Mouse (Mus musculus): ENCODE measurements around the gene 4930449I24Rik. TPM values are rescaled to one million over a fixed set of nuclear protein-coding genes. Genes with fewer than 3 reads are reported as not detected.
"Not testable (repeated sequence)": the region's sequence is repeated elsewhere in the genome, so short reads cannot be mapped to it uniquely, and the experiment has no call there.

Gene 4930449I24Rik
- not detected in 2 replicates for polyA plus RNA-seq (2015; fragmentation: Nextera tagmentation; extraction: Ambion mirVana)

- H3K9me3 ChIP-seq (ENCODE audit: control insufficient read depth, low read length); H3K27me3 ChIP-seq (replicated peaks; ENCODE audit: control insufficient read depth, insufficient read depth, low read length); H3K36me3 ChIP-seq (ENCODE audit: control insufficient read depth, insufficient read depth, low read length); H3K9ac ChIP-seq (ENCODE audit: low read depth, low read length); H3K4me3 ChIP-seq (ENCODE audit: low read length); ATAC-seq; H3K27ac ChIP-seq (ENCODE audit: low read depth, low read length); H3K4me2 ChIP-seq (ENCODE audit: low read length); H3K4me1 ChIP-seq (ENCODE audit: control insufficient read depth, insufficient read depth, low read depth, low read length): not testable (repeated sequence)
- WGBS = no CpG with 5 or more reads among the region's 5 CpGs
Measured at GRCm38 (mm10) chr5:146502099-146502498, at the start of gene 4930449I24Rik. 4930449I24Rik (plus strand) TSS chr5:146502399.

GRCm38 (mm10) chr5:146453556-146453955, 48.6 kb upstream of the 4930449I24Rik start:
- Histone ChIP-seq H3K4me2 (ENCODE audit: low read length) (no peak overlapping the region), H3K27me3 (replicated peaks; ENCODE audit: control insufficient read depth, insufficient read depth, low read length) (no peaks in the 10 kb centered on the region), H3K4me3 (ENCODE audit: low read length) (no peak overlapping the region), H3K9me3 (ENCODE audit: control insufficient read depth, low read length) (no peaks in the 10 kb centered on the region), H3K27ac (ENCODE audit: low read depth, low read length) (no peak overlapping the region), H3K4me1 (ENCODE audit: control insufficient read depth, insufficient read depth, low read depth, low read length) (no peaks in the 10 kb centered on the region), H3K9ac (ENCODE audit: low read depth, low read length) (no peak overlapping the region), H3K36me3 (ENCODE audit: control insufficient read depth, insufficient read depth, low read length) (peaks cover 12% of the 10 kb centered on the region; the same call in 1 of the 2 replicates)
- 83% methylated on average over 6 of the region's 6 CpGs for WGBS
- ATAC-seq = no peak

- ATAC-seq = no peak
- H3K9me3 ChIP-seq (ENCODE audit: control insufficient read depth, low read length) = no peaks in the 10 kb centered on the region
- no peak overlapping the region for H3K9ac ChIP-seq (ENCODE audit: low read depth, low read length)
- H3K27ac ChIP-seq (ENCODE audit: low read depth, low read length) = no peak overlapping the region
- 87% methylated on average over 8 of the region's 8 CpGs for WGBS
- H3K4me2 ChIP-seq (ENCODE audit: low read length) = no peak overlapping the region
- H3K27me3 ChIP-seq (replicated peaks; ENCODE audit: control insufficient read depth, insufficient read depth, low read length) = no peaks in the 10 kb centered on the region
- no peaks in the 10 kb centered on the region for H3K4me1 ChIP-seq (ENCODE audit: control insufficient read depth, insufficient read depth, low read depth, low read length)
- H3K4me3 ChIP-seq (ENCODE audit: low read length) = no peak overlapping the region
- peaks cover 12% of the 10 kb centered on the region for H3K36me3 ChIP-seq (ENCODE audit: control insufficient read depth, insufficient read depth, low read length)
Measured at GRCm38 (mm10) chr5:146461612-146462011, 40.6 kb upstream of the 4930449I24Rik start.

DNA sequence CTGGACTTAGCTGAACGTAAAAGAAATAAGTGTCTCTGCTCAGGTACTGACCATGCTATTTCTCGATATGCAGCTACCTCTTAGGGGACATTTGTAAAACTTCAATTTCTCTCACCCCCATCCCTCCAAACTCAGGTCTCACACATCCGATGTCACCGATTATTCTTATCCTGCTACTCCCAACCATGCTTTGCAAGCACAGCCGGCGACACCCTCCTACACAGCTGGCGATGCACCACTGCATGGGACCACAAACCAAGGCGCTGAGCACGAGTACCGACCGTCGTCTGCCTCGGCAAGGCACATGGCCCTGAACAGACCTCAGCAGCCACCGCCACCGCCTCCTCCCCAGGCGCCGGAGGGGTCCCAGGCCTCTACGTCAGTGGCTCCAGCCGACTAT, 35.5 kb upstream of the 4930449I24Rik start:
- Histone ChIP-seq H3K4me1 (ENCODE audit: control insufficient read depth, insufficient read depth, low read depth, low read length) (no peaks in the 10 kb centered on the region), H3K9me3 (ENCODE audit: control insufficient read depth, low read length) (no peaks in the 10 kb centered on the region), H3K4me3 (ENCODE audit: low read length) (no peak overlapping the region), H3K9ac (ENCODE audit: low read depth, low read length) (no peak overlapping the region), H3K27ac (ENCODE audit: low read depth, low read length) (no peak overlapping the region), H3K27me3 (replicated peaks; ENCODE audit: control insufficient read depth, insufficient read depth, low read length) (no peaks in the 10 kb centered on the region), H3K4me2 (ENCODE audit: low read length) (no peak overlapping the region), H3K36me3 (ENCODE audit: control insufficient read depth, insufficient read depth, low read length) (peaks cover 17% of the 10 kb centered on the region; the same call in 1 of the 2 replicates)
- no peak for ATAC-seq
- 95% methylated on average over 19 of the region's 19 CpGs for WGBS

DNA sequence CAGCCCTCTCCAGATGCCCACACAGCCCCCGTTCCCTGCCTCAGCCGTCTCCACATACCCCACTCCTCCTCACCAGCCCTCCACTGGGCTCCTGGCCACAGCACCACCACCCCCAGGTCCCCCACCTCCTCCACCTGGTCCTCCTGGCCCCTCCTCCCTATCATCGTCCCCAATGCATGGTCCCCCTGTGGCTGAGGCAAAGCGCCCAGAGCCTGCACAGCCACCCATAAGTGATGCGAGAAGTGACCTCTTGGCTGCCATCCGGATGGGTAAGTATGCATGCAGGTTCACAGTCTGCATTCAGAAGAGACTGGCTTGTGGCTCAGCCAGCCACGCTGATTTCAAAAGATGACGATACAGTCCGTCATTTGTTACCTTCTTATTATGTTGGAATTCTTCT, 33.9 kb upstream of the 4930449I24Rik start:
- Histone ChIP-seq H3K4me3 (ENCODE audit: low read length) (no peak overlapping the region), H3K9me3 (ENCODE audit: control insufficient read depth, low read length) (no peaks in the 10 kb centered on the region), H3K36me3 (ENCODE audit: control insufficient read depth, insufficient read depth, low read length) (peaks cover 16% of the 10 kb centered on the region; the same call in 1 of the 2 replicates), H3K4me2 (ENCODE audit: low read length) (no peak overlapping the region), H3K4me1 (ENCODE audit: control insufficient read depth, insufficient read depth, low read depth, low read length) (no peaks in the 10 kb centered on the region), H3K9ac (ENCODE audit: low read depth, low read length) (no peak overlapping the region), H3K27me3 (replicated peaks; ENCODE audit: control insufficient read depth, insufficient read depth, low read length) (no peaks in the 10 kb centered on the region), H3K27ac (ENCODE audit: low read depth, low read length) (no peak overlapping the region)
- 82% methylated on average over 9 of the region's 9 CpGs for WGBS
- peak; percentile 30; the same call in 1 of the 2 replicates for ATAC-seq

- Histone ChIP-seq H3K9ac (ENCODE audit: low read depth, low read length) (no peak overlapping the region), H3K4me3 (ENCODE audit: low read length) (no peak overlapping the region), H3K36me3 (ENCODE audit: control insufficient read depth, insufficient read depth, low read length) (peaks cover 19% of the 10 kb centered on the region; the same call in 1 of the 2 replicates), H3K27me3 (replicated peaks; ENCODE audit: control insufficient read depth, insufficient read depth, low read length) (no peaks in the 10 kb centered on the region), H3K4me2 (ENCODE audit: low read length) (no peak overlapping the region), H3K4me1 (ENCODE audit: control insufficient read depth, insufficient read depth, low read depth, low read length) (no peaks in the 10 kb centered on the region), H3K27ac (ENCODE audit: low read depth, low read length) (no peak overlapping the region), H3K9me3 (ENCODE audit: control insufficient read depth, low read length) (no peaks in the 10 kb centered on the region)
- ATAC-seq = no peak
- 87% methylated on average over 9 of the region's 9 CpGs for WGBS
Measured at GRCm38 (mm10) chr5:146470821-146471220, 31.4 kb upstream of the 4930449I24Rik start.

- WGBS = 92% methylated on average over 5 of the region's 5 CpGs
- no peak for ATAC-seq
- H3K9ac ChIP-seq (ENCODE audit: low read depth, low read length) = no peak overlapping the region
- no peaks in the 10 kb centered on the region for H3K27me3 ChIP-seq (replicated peaks; ENCODE audit: control insufficient read depth, insufficient read depth, low read length)
- no peaks in the 10 kb centered on the region for H3K4me1 ChIP-seq (ENCODE audit: control insufficient read depth, insufficient read depth, low read depth, low read length)
- no peaks in the 10 kb centered on the region for H3K9me3 ChIP-seq (ENCODE audit: control insufficient read depth, low read length)
- no peak overlapping the region for H3K4me2 ChIP-seq (ENCODE audit: low read length)
- no peak overlapping the region for H3K4me3 ChIP-seq (ENCODE audit: low read length)
- H3K36me3 ChIP-seq (ENCODE audit: control insufficient read depth, insufficient read depth, low read length) = peaks cover 19% of the 10 kb centered on the region; the same call in 1 of the 2 replicates
- no peak overlapping the region for H3K27ac ChIP-seq (ENCODE audit: low read depth, low read length)
Measured at GRCm38 (mm10) chr5:146471311-146471710, 30.9 kb upstream of the 4930449I24Rik start.

DNA sequence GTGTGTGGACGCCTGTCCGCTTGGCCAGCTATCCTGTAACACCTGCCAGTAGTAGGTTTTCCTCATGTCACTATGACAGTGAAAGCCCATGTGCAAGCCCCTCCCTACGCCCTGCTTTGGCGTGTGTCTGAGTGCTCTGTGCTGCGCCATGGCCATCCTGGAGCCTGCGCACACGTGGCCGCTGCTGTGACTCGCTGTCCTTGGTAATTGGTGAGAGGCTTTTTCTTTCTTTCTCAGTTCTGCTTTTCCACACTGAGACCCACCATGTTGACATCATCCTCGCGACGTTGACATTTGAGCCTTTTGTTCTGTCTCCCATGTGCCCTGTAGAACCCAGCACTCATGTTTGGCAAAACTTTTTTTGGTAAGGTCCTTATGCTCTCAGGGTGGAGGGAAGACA, 30.4 kb upstream of the 4930449I24Rik start:
- no peak overlapping the region for H3K4me3 ChIP-seq (ENCODE audit: low read length)
- WGBS = 93% methylated on average over 12 of the region's 12 CpGs
- H3K4me1 ChIP-seq (ENCODE audit: control insufficient read depth, insufficient read depth, low read depth, low read length) = no peaks in the 10 kb centered on the region
- no peak overlapping the region for H3K9ac ChIP-seq (ENCODE audit: low read depth, low read length)
- H3K9me3 ChIP-seq (ENCODE audit: control insufficient read depth, low read length) = no peaks in the 10 kb centered on the region
- H3K4me2 ChIP-seq (ENCODE audit: low read length) = no peak overlapping the region
- H3K27me3 ChIP-seq (replicated peaks; ENCODE audit: control insufficient read depth, insufficient read depth, low read length) = no peaks in the 10 kb centered on the region
- peaks cover 16% of the 10 kb centered on the region; the same call in 1 of the 2 replicates for H3K36me3 ChIP-seq (ENCODE audit: control insufficient read depth, insufficient read depth, low read length)
- H3K27ac ChIP-seq (ENCODE audit: low read depth, low read length) = no peak overlapping the region
- ATAC-seq = no peak

DNA sequence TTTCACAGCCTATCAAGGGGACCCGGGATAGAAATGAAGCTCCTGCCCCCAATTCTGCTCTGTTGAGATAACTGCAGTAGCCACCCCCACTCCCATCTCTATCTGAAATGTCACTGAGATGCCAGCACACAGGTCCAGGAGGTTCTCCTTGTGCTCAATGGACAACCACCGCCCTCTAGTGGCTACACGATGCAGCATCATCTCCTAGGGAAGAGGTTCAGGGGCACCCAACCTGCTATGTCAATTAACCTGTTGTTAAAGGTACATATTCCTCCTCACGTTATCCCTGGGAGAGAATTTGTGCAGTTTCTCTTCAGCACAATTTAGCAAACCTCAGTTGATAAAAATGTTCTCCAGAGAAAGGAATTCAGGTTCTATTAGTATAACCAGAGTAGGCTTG, 22.6 kb upstream of the 4930449I24Rik start:
- H3K4me1 ChIP-seq (ENCODE audit: control insufficient read depth, insufficient read depth, low read depth, low read length); H3K27me3 ChIP-seq (replicated peaks; ENCODE audit: control insufficient read depth, insufficient read depth, low read length); ATAC-seq; H3K4me3 ChIP-seq (ENCODE audit: low read length); H3K36me3 ChIP-seq (ENCODE audit: control insufficient read depth, insufficient read depth, low read length); H3K9ac ChIP-seq (ENCODE audit: low read depth, low read length); H3K9me3 ChIP-seq (ENCODE audit: control insufficient read depth, low read length); H3K4me2 ChIP-seq (ENCODE audit: low read length); H3K27ac ChIP-seq (ENCODE audit: low read depth, low read length): not testable (repeated sequence)
- WGBS = 8% methylated on average over 4 of the region's 4 CpGs

- not testable (repeated sequence) for H3K4me3 ChIP-seq (ENCODE audit: low read length); H3K4me2 ChIP-seq (ENCODE audit: low read length); H3K27ac ChIP-seq (ENCODE audit: low read depth, low read length); H3K27me3 ChIP-seq (replicated peaks; ENCODE audit: control insufficient read depth, insufficient read depth, low read length); H3K9me3 ChIP-seq (ENCODE audit: control insufficient read depth, low read length); ATAC-seq; H3K9ac ChIP-seq (ENCODE audit: low read depth, low read length); H3K4me1 ChIP-seq (ENCODE audit: control insufficient read depth, insufficient read depth, low read depth, low read length); H3K36me3 ChIP-seq (ENCODE audit: control insufficient read depth, insufficient read depth, low read length)
- WGBS = no CpG with 5 or more reads among the region's 3 CpGs
Measured at GRCm38 (mm10) chr5:146481665-146482064, 20.5 kb upstream of the 4930449I24Rik start, which contains the start of gene Gm6408. Gm6408 (plus strand) TSS chr5:146481965.
